Mouse (Mus musculus) midbrain, embryonic 16.5 days (tissue): Measurements from ENCODE around the gene Olfr1532-ps1. TPM values are rescaled to one million over a fixed set of nuclear protein-coding genes. Genes with fewer than 3 reads are reported as not detected.

Source experiments
- polyA plus RNA-seq: library from polyadenylated mRNA; unstranded; fragments of >200 nt; fragmentation: Nextera tagmentation; extraction: Ambion mirVana; gene quantifications from 2 replicates; pipeline ENCODE4 v1.2.1, GENCODE M21; 2015

The Olfr1532-ps1 gene
- polyA plus RNA-seq, 1 experiment from 2014 or later: not detected

Other genes starting within 250 kb of the Olfr1532-ps1 start
- gene Olfr693, start 227.4 kb upstream of the Olfr1532-ps1 start, polyA plus RNA-seq: not detected in 2 replicates
- not detected in 2 replicates for gene Olfr694, start 216.2 kb upstream of the Olfr1532-ps1 start, polyA plus RNA-seq
- gene Olfr695, start 191.6 kb upstream of the Olfr1532-ps1 start, polyA plus RNA-seq: not detected in 2 replicates
- gene Olfr697, start 165.6 kb upstream of the Olfr1532-ps1 start, polyA plus RNA-seq: not detected in 2 replicates
- gene Olfr698, start 152.6 kb upstream of the Olfr1532-ps1 start, polyA plus RNA-seq: not detected in 2 replicates
- not detected in 2 replicates for gene Olfr699, start 114.8 kb upstream of the Olfr1532-ps1 start, polyA plus RNA-seq
- gene Olfr700, start 99.2 kb upstream of the Olfr1532-ps1 start, polyA plus RNA-seq: not detected in 2 replicates
- not detected in 2 replicates for gene Olfr701, start 93.9 kb upstream of the Olfr1532-ps1 start, polyA plus RNA-seq
- not detected in 2 replicates for gene Olfr702, start 74.1 kb upstream of the Olfr1532-ps1 start, polyA plus RNA-seq
- gene Olfr703, start 64.6 kb upstream of the Olfr1532-ps1 start, polyA plus RNA-seq: not detected in 2 replicates
- not detected in 2 replicates for gene Olfr704, start 44.8 kb upstream of the Olfr1532-ps1 start, polyA plus RNA-seq
- not detected in 2 replicates for gene Olfr705, start 31.1 kb upstream of the Olfr1532-ps1 start, polyA plus RNA-seq
- gene Olfr706, start 19.8 kb upstream of the Olfr1532-ps1 start, polyA plus RNA-seq: not detected in 2 replicates
- gene Olfr707, start 6.8 kb upstream of the Olfr1532-ps1 start, polyA plus RNA-seq: not detected in 2 replicates
- not detected in 2 replicates for gene Olfr709-ps1, start 24.2 kb downstream of the Olfr1532-ps1 start, polyA plus RNA-seq
- not detected in 2 replicates for gene Olfr710, start 40.3 kb downstream of the Olfr1532-ps1 start, polyA plus RNA-seq
- gene Olfr6, start 55.9 kb downstream of the Olfr1532-ps1 start, polyA plus RNA-seq: not detected in 2 replicates
- not detected in 2 replicates for gene Olfr711, start 67.5 kb downstream of the Olfr1532-ps1 start, polyA plus RNA-seq
- not detected in 2 replicates for gene Olfr2, start 98.1 kb downstream of the Olfr1532-ps1 start, polyA plus RNA-seq
- not detected in 2 replicates for gene Olfr713, start 123.2 kb downstream of the Olfr1532-ps1 start, polyA plus RNA-seq
- not detected in 2 replicates for gene Olfr714, start 163.0 kb downstream of the Olfr1532-ps1 start, polyA plus RNA-seq
- not detected in 2 replicates for gene Olfr17, start 185.2 kb downstream of the Olfr1532-ps1 start, polyA plus RNA-seq
- not detected in 2 replicates for gene Olfr715b, start 202.4 kb downstream of the Olfr1532-ps1 start, polyA plus RNA-seq
- gene Olfr715, start 223.1 kb downstream of the Olfr1532-ps1 start, polyA plus RNA-seq: not detected in 2 replicates
- gene Olfr716, start 230.3 kb downstream of the Olfr1532-ps1 start, polyA plus RNA-seq: not detected in 2 replicates